Mouse (Mus musculus) frontal cortex, postnatal 36 days (tissue): Measurements from ENCODE around the gene Efr3b.

Experiments
- DNase-seq, 2 experiments: peaks; one replicate each; pipeline ENCODE4 v3.0.0; 2022; ENCODE audit warnings: low spot score in 2 of 2

The Efr3b gene

GRCm38 (mm10) chr12:4037511-4037910, 1.2 kb downstream of the Efr3b start:
- peak in 1 of 2 experiments; percentile 33 for DNase-seq

GRCm38 (mm10) chr12:4036157-4036556, 2.6 kb downstream of the Efr3b start:
- DNase-seq = no peak

GRCm38 (mm10) chr12:4029064-4029463, 9.7 kb downstream of the Efr3b start:
- no peak for DNase-seq

- peak in 1 of 2 experiments; percentile 61 for DNase-seq
Observed at GRCm38 (mm10) chr12:4028516-4028915, 10.2 kb downstream of the Efr3b start.

- no peak for DNase-seq
Observed at GRCm38 (mm10) chr12:4024356-4024755, 14.4 kb downstream of the Efr3b start.

- DNase-seq = no peak
Observed at GRCm38 (mm10) chr12:4023501-4023900, 15.2 kb downstream of the Efr3b start.

GRCm38 (mm10) chr12:4022845-4023244, 15.9 kb downstream of the Efr3b start:
- DNase-seq = no peak

GRCm38 (mm10) chr12:4020505-4020904, 18.2 kb downstream of the Efr3b start:
- no peak for DNase-seq

GRCm38 (mm10) chr12:4016321-4016720, 22.4 kb downstream of the Efr3b start:
- DNase-seq = no peak

GRCm38 (mm10) chr12:4015741-4016140, 23.0 kb downstream of the Efr3b start:
- DNase-seq = no peak

- DNase-seq = no peak
Observed at GRCm38 (mm10) chr12:4015255-4015654, 23.5 kb downstream of the Efr3b start.

- peak; percentile 61 to 87 for DNase-seq
Observed at GRCm38 (mm10) chr12:4011715-4012114, 27.0 kb downstream of the Efr3b start.

- DNase-seq = no peak
Observed at GRCm38 (mm10) chr12:4011301-4011700, 27.4 kb downstream of the Efr3b start.

GRCm38 (mm10) chr12:4008731-4009130, 30.0 kb downstream of the Efr3b start:
- DNase-seq = no peak

GRCm38 (mm10) chr12:4007766-4008165, 30.9 kb downstream of the Efr3b start:
- no peak for DNase-seq

GRCm38 (mm10) chr12:4007181-4007580, 31.5 kb downstream of the Efr3b start:
- DNase-seq = peak in 1 of 2 experiments; percentile 41

- DNase-seq = no peak
Observed at GRCm38 (mm10) chr12:4006079-4006478, 32.6 kb downstream of the Efr3b start.

GRCm38 (mm10) chr12:4004648-4005047, 34.1 kb downstream of the Efr3b start:
- no peak for DNase-seq

GRCm38 (mm10) chr12:4000406-4000805, 38.3 kb downstream of the Efr3b start:
- DNase-seq = no peak

GRCm38 (mm10) chr12:3996749-3997148, 42.0 kb downstream of the Efr3b start:
- DNase-seq = no peak

- DNase-seq = no peak
Observed at GRCm38 (mm10) chr12:3991047-3991446, 47.7 kb downstream of the Efr3b start.

- DNase-seq = no peak
Observed at GRCm38 (mm10) chr12:3989943-3990342, 48.8 kb downstream of the Efr3b start.

- DNase-seq = no peak
Observed at GRCm38 (mm10) chr12:3984446-3984845, 54.3 kb downstream of the Efr3b start.

- peak; percentile 85 to 92 for DNase-seq
Observed at GRCm38 (mm10) chr12:3983736-3984135, 55.0 kb downstream of the Efr3b start.

GRCm38 (mm10) chr12:3982257-3982656, 56.5 kb downstream of the Efr3b start:
- peak; percentile 62 to 74 for DNase-seq
